Mouse (Mus musculus) olfactory bulb, adult 2 months (tissue): ENCODE results near the gene Ethe1. TPM values are rescaled to one million over a fixed set of nuclear protein-coding genes. Genes with fewer than 3 reads are reported as not detected.

ENCODE experiments used
- H3K27ac ChIP-seq: fragments of 200-500 bp; 2 replicates; pipeline ENCODE4 v1.5.1; 2012; ENCODE audit warnings: low read depth, low read length; ENCODE audit not compliant: insufficient read depth
- H3K4me1 ChIP-seq: fragments of 200-500 bp; 2 replicates; pipeline ENCODE4 v1.6.1; 2012; ENCODE audit warnings: low read length; ENCODE audit not compliant: control insufficient read depth, insufficient read depth
- H3K4me3 ChIP-seq: fragments of 200-500 bp; 2 replicates; pipeline ENCODE4 v1.5.1; 2012; ENCODE audit warnings: mild to moderate bottlenecking, low read depth, low read length, moderate library complexity; ENCODE audit not compliant: insufficient read depth
- CTCF ChIP-seq: fragments of 200-500 bp; IDR thresholded peaks from 2 replicates; pipeline ENCODE4 v1.5.1; 2012; ENCODE audit warnings: low read depth, mild to moderate bottlenecking, low read length, moderate library complexity; ENCODE audit not compliant: insufficient read depth
- POLR2A ChIP-seq: fragments of 200-500 bp; IDR thresholded peaks from 2 replicates; pipeline ENCODE4 v1.6.1; 2012; ENCODE audit warnings: mild to moderate bottlenecking, low read depth, low read length, moderate library complexity; ENCODE audit not compliant: insufficient read depth
- WGBS: fragments of 180-500 bp; shearing (Covaris S2); methylation state at CpG from one replicate; pipeline ENCODE4 v1.1.7; 2018; 5-methylcytosine and 5-hydroxymethylcytosine counted together
- polyA plus RNA-seq: library from polyadenylated mRNA; stranded (reverse); fragments of >200 nt; gene quantifications from 2 replicates; pipeline ENCODE4 v1.2.4, GENCODE M21; 2012; ENCODE audit warnings: low replicate concordance; ENCODE audit not compliant: missing spikeins, insufficient read depth, insufficient read length

The Ethe1 gene
- polyA plus RNA-seq = not detected in 2 replicates

DNA sequence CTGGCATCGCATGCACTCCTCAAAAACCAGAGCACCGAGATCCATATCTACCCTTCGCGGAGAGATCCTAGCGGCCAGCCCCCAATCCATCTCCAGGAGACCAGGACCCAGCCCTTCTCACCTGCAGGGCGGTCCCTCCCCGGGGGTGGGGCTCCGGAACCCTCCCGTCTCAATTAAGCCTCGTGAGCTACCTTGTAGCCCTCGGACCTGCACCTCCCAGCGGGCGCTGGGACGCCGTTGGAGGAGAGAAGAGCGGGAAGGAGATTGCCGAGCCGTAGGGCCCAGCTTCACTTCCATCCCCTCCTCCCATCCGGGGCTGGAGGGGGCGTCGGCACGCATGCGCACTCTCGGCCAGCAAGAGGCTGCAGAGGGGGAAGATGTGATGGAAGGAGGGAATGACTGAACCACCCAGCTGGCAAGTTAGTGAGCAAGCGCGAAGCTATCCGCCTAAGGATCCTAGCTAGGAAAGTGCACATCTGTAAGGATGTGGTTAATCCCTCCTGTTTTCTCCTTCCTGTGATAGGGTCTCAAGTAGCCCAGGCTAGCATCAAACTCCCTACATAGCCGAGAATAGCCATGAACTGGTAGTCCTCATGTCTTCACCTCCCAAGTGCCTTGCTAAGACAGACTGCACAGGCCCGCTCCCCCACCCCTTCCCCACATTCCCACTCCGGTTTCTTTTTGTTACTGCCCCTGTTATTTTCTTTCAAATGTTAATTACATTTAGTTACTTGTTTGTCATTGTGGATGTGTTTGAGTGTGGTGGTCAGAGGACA is at the start of gene Ethe1, which contains the start of gene Zfp575:
Ethe1 (plus strand) TSS at position 214 of the 776 bp plus-strand sequence.
Zfp575 (minus strand) TSS at position 312 of the 776 bp plus-strand sequence.
- peak within 1 kb of the TSS; percentile 65 for H3K4me3 ChIP-seq
- TF ChIP-seq POLR2A = peak; percentile 98
- TF ChIP-seq CTCF = no peak
- WGBS = 3% methylated on average over 30 of the region's 30 CpGs
- no peak within 1 kb of the TSS for H3K27ac ChIP-seq
- H3K4me1 ChIP-seq = peaks cover 7% of the 10 kb centered on the region; the same call in 1 of the 2 replicates

DNA sequence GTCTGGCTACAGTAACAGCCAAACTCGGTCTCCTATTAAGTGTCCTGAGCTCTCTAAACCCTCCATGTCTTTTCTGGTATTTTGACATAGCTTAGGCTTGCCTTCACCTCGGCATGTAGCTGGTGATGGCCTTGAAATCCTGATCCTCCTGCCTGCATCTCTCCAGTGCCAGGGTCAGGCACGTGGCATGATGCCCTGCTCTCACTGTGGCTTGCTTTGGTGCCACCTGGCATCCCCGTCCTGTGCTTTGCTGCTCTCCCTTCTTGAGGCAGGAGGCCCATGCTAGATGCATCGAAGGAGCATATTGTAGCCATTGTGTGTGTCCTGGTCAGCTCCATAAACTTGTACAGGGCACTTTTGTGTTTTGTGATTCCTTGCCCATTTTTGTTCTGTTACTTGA is 49.8 kb upstream of the Ethe1 start:
- Histone ChIP-seq H3K27ac (no peak overlapping the region), H3K4me3 (no peak overlapping the region), H3K4me1 (peaks cover 22% of the 10 kb centered on the region)
- WGBS = 53% methylated on average over 5 of the region's 5 CpGs
- TF ChIP-seq CTCF = no peak
- TF ChIP-seq POLR2A = no peak

GRCm38 (mm10) chr7:24538154-24538553 is 49.2 kb upstream of the Ethe1 start:
- H3K4me1 ChIP-seq = peaks cover 19% of the 10 kb centered on the region
- H3K4me3 ChIP-seq = no peak overlapping the region
- no peak overlapping the region for H3K27ac ChIP-seq
- no peak for TF ChIP-seq CTCF
- no peak for TF ChIP-seq POLR2A
- WGBS = 23% methylated on average over 5 of the region's 5 CpGs

- WGBS = 75% methylated on average over 5 of the region's 5 CpGs
- Histone ChIP-seq H3K4me1 (peaks cover 13% of the 10 kb centered on the region), H3K27ac (no peak overlapping the region), H3K4me3 (no peak overlapping the region)
- TF ChIP-seq CTCF = no peak
- no peak for TF ChIP-seq POLR2A
Measured at GRCm38 (mm10) chr7:24538701-24539100, 48.6 kb upstream of the Ethe1 start.

DNA sequence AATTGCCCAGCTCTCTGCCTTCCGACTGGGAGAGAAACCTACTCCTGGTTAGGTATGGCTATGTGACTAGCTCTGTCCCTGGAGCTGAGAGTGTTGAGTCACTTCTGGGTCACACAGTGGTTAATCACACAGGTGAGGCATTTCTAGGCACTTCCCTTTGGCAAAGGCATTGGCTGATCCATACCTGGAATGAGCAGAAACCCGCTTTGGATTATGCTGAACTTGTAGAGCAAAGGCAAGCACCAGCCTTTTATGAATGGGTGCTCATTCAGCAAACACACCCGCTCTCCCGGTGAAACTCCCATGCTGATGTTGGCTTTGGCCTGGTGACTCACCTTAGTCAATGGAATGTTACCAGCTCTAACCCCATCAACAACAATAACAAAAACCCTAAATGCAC is 47.7 kb upstream of the Ethe1 start:
- WGBS = 89% methylated on average over 4 of the region's 4 CpGs
- Histone ChIP-seq H3K4me3 (no peak overlapping the region), H3K27ac (no peak overlapping the region), H3K4me1 (peaks cover 8% of the 10 kb centered on the region; the same call in 1 of the 2 replicates)
- no peak for TF ChIP-seq CTCF
- no peak for TF ChIP-seq POLR2A

DNA sequence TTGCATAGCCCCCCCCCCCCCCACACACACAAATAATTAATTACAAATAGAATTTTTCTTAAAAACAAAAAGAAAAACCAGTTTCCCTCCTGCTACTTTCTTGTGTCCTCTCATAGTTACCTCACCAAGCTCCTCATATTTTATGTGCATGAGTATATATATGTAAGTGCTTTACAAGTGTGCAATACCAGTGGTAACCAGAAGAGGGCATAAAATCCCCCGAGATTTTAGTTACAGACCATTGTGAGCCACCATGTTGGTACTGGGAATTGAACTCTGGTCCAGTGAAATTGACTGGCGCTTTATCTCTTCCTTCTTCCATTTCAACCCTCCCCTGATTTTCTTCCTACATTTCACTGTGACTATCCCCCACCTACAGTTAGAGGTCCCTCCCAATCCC is 42.8 kb upstream of the Ethe1 start:
- no peak overlapping the region for H3K27ac ChIP-seq
- TF ChIP-seq POLR2A = no peak
- TF ChIP-seq CTCF = no peak
- H3K4me1 ChIP-seq = peaks cover 10% of the 10 kb centered on the region
- no peak overlapping the region for H3K4me3 ChIP-seq
- 95% methylated on average over 2 of the region's 2 CpGs for WGBS

GRCm38 (mm10) chr7:24546068-24546614 is 41.2 kb upstream of the Ethe1 start, which contains the start of the genes Pinlyp and Xrcc1:
TSS of gene Pinlyp (minus strand) at chr7:24546118.
TSS of gene Xrcc1 (plus strand) at chr7:24546289.
- Histone ChIP-seq H3K4me3 (peak within 1 kb of the TSS; percentile 95), H3K27ac (peak within 1 kb of the TSS; percentile 77), H3K4me1 (peaks cover 10% of the 10 kb centered on the region)
- 38% methylated on average over 13 of the region's 13 CpGs for WGBS
- no peak for TF ChIP-seq CTCF
- TF ChIP-seq POLR2A = no peak

DNA sequence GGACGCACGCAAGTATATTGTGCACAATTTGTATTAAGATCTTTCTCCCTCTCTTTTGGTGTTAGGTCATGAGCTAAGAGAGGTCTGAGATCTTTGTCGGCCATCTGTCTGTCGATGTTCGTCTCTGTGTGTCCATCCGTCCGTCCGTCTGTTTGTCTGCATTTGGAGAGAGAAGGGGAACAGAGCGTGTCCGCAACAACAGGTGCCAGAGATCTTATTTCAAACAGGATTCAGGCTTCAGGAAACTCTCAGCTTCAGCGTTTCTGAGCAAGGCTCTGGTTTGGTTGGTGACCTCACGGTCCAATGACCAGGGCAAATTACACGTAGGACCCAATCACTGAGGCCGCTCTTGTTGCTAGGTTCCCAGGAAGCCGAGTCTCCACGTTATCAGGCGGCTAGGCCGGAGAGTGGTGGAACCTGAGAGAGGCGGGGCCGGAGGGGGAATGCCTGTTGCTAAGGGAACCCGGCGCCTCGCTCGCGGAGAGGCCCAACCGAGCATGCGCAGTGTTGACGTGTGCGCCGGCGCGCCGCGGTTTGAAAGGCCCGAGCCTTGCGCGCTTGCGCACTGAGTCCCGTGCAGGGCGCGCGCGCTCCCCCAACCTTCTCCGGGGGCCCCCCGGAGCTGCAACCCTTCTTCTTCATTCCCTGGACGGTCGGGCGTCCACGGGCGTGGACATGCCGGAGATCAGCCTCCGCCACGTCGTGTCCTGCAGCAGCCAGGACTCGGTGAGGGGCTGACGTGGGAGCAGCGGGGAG is 40.5 kb upstream of the Ethe1 start:
- WGBS = under 1% methylated on average over 57 of the region's 57 CpGs
- Histone ChIP-seq H3K27ac (peak overlapping the region; percentile 77), H3K4me3 (peak overlapping the region; percentile 95), H3K4me1 (peaks cover 10% of the 10 kb centered on the region)
- TF ChIP-seq POLR2A (peak; percentile 58; the same call in 1 of the 2 replicates), CTCF (no peak)

DNA sequence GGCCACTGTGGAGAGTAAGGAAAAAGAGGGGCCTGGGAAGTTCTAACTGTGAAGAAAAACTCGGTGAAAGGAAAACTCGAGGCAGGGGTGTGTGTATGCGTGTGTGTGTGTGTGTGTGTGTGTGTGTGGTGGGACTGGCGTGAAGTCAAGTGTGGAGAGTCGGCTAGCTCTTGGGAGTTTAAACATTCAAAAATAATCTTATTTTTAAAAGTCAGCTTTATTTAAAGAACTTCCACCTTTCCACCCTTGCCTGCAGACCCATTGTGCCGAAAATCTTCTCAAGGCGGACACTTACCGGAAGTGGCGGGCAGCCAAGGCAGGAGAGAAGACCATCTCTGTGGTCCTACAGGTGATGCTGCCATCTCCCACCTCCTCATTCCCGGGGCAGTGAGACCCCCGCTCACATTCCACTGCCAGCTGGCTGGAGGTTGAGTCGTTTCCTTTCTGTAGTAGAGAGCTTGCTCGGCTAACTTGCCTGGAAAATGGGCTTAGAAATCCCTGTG is 39.8 kb upstream of the Ethe1 start:
- H3K4me1 ChIP-seq = peaks cover 13% of the 10 kb centered on the region
- TF ChIP-seq CTCF (no peak), POLR2A (no peak)
- H3K4me3 ChIP-seq = peak overlapping the region; percentile 95
- no peak overlapping the region for H3K27ac ChIP-seq
- 11% methylated on average over 13 of the region's 13 CpGs for WGBS
